Mouse (Mus musculus): ENCODE results near the gene Ptpn22.

GRCm38 (mm10) chr3:103915509-103915896 lies 55.9 kb downstream of the Ptpn22 start:
- TF ChIP-seq CTCF (IDR thresholded peaks at IDR 0.05; ENCODE audit: borderline replicate concordance, extremely low read depth, insufficient read depth, insufficient read length) (no peak), POLR2A (IDR thresholded peaks at IDR 0.05; ENCODE audit: borderline replicate concordance, extremely low read depth, insufficient read depth, insufficient read length, poor library complexity, severe bottlenecking) (no peak)
